Mouse (Mus musculus) erythroblast, embryonic 14.5 days (primary cell): ENCODE data around the gene Pold1.

Experiments
- GATA1 ChIP-seq: IDR thresholded peaks from 2 replicates; pipeline ENCODE4 v1.6.1; 2012; ENCODE audit warnings: low read length, inconsistent platforms, mixed read lengths
- TAL1 ChIP-seq: IDR thresholded peaks from 3 replicates; pipeline ENCODE4 v1.6.1; 2012; ENCODE audit warnings: low read length, inconsistent platforms, mixed read lengths

- TF ChIP-seq TAL1 (no peak), GATA1 (no peak)
Observed at GRCm38 (mm10) chr7:44525126-44525832, 23.4 kb downstream of the Pold1 start.
